Mouse (Mus musculus) T-cell, adult 2 months (primary cell): ENCODE measurements around the gene Ypel2.
A peak's percentile ranks its signal among the peaks of the same experiment; 100 is the strongest.

Experiments
- DNase-seq: peaks from one replicate; pipeline ENCODE4 v3.0.0; 2022; ENCODE audit warnings: low spot score

Ypel2 gene

DNA sequence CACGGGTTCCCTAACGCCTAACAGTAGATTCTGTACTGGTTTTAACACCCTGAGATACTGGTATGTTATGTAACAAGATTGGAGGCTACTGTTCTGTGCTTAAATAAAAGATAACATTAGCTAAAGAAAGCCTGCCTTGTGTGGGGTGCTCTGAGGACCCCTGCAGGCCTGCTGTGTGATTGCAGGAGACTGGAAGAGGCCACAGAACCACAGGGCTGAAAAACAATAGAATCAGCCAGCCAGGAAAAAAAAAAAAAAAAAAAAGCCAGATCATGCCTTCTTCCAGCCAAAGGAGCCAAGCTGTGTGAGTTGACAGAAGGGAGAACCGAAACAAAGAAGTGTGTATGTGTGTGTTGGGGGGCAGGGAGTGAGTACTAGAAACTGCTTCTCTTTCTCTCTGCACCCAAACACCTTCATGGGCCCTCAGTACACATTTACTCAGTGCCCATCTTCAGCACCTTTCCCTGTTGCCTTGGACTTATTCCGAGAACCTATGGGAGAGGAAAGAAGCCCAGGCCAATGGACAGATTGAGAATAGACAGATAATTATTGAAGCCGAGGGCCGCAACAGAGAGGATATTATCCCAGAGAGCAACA lies 2.2 kb upstream of the Ypel2 start:
- DNase-seq = peak; percentile 62

DNA sequence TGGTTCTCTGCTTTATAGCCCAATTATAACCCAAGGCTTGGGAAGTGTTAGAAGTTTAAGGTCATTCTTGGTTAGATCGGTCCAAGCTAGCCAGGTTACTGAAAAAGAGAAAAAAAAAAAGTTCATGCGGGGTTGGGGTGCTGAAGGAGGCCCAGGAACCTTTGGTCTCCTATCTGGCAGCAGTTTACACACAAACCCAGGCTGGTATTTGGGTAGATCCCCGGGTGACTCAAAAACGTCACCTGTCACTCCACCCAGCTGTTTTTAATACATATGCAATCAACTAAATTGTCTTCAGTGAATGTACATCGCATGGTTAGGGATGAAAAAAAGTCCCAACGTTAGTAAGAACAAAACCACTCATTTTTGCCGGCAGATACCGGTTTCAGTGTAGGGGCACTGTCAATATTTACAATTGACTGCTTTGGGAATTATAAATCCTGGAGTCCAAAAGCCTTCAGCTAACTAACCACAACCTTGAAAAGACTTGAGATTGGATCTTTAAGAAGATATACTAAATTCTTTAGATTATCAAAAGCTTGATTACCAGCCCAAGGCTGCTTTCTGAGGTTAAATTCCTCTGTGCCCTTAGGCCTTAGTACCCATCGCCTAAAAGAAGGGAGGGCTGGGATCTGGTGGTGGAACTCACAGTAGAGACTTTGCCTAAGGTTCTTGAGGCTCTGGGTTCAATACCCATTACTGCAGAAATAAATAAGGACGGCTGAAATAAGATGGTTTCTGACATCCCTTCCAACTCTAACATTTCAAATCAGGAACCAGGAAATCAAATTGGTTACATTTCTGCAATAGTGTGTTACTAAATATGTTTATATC lies 1.5 kb upstream of the Ypel2 start:
- no peak for DNase-seq

DNA sequence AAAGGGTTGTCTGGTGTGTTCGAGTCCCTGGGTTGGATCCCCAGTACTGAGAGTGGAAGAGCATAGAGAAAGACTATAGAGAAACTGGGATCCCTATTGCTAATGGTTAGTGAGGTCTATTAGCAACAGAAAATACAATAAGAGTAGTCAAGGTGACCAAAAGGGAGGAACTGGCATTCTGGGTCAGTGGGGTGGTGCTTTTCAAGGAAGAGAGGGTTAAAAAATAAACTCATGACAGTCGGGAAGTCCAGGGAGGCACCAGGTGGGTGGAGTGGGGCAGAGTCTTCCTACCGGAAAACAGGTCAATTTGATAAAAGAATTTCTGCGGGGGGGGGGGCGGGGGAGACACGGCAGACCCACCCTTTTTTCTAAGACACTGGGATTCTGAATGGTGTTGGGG lies 823 bp upstream of the Ypel2 start:
- no peak for DNase-seq

DNA sequence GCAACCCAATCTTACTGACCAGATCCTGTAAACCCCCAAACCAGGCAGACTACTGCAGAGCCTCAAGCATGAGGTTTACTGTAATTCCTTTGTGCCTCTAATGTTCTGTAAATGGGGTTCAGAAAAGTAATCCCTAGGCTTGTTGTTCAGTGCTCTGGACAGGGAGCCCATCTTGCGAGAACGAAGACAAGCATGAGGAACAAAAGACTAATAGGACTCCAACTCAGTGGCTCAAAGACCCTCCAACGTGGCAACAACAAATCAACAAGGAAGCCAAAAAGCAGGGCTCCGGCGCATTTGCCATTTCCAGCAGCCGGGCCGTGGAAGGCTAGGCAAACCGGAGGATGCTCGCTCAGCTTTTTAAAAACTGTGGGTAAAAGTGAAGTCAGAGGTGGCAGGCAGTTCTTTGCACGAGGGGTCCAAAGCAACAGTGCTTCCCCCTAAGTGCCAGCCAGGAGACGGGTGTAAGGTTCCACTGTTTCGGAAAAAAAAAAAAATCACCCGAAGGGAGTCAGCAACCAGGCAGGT lies 982 bp downstream of the Ypel2 start:
- peak; percentile 15 for DNase-seq

DNA sequence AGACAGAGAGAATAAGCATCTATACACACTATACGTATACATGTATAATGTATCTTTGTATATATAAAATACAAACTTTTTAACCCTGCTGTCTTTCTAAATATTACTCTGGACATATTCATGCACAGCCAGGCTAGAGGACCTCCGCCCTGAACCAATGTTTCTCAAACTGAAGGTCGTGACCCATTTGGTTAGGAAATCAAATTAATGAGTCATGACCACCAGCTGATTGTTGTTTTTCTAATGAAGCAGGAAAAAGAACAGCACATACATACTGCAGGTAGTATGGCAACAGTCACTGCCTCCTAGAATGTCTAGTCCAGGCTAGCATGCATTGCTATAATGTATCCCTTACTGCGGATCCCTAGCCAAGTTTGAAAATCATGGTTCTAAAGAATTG lies 2.3 kb downstream of the Ypel2 start:
- no peak for DNase-seq

DNA sequence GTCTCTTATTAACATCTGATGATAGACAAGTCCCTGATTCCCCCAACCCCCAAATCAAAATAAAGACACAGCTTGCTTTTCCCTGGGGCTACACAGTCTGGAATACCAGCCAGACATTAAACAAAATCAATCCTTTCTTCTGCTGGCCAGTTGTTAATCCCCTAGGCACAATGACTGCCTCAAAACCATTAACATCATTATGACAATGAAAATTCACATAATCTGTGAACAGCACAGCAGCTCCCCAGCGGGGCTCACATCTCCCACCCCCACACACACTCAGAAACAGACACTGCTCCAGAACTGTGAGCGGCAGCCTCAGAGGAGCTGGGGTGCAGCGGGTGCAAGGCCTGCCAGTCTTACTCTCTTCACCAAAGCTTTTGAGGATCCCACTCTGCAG lies 3.2 kb downstream of the Ypel2 start:
- DNase-seq = no peak

DNA sequence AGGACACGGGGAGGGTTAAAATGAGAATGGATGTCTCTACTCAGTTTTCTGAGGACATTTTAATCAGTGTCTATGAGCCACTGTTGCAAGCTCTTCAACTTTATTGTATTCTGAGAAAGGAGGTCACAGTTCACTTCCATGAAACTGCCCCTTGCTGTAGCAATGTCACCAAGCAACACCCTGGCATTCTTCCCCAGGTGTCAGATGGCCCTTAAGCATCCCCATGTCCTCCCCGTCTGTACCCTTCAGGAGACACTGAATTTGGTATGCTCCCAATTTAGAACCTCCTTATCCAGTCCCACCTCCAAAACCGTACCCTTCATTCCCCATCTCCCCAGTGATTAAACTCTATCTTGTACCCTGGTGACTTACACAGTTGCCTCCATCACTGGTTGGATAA lies 8.5 kb downstream of the Ypel2 start:
- DNase-seq = no peak

DNA sequence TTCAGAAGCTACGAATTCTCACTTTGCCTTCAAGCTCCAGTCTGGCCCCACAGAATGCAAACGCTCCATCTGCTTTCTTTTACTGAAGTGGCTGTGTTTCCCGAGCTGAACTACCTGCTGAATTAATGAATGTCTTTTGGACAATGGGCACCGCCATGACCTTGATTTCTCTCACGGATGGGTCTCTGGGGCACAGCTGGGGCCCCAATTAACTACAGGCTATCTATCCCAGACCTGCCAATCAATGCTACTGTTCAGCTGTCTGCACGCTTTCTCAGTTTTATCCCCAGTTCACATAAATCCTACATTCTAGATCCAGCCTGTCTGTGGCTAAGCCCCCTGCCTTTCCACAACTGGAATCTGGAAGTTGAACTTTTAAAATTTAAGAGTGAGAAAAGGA lies 10.5 kb downstream of the Ypel2 start:
- DNase-seq = no peak

DNA sequence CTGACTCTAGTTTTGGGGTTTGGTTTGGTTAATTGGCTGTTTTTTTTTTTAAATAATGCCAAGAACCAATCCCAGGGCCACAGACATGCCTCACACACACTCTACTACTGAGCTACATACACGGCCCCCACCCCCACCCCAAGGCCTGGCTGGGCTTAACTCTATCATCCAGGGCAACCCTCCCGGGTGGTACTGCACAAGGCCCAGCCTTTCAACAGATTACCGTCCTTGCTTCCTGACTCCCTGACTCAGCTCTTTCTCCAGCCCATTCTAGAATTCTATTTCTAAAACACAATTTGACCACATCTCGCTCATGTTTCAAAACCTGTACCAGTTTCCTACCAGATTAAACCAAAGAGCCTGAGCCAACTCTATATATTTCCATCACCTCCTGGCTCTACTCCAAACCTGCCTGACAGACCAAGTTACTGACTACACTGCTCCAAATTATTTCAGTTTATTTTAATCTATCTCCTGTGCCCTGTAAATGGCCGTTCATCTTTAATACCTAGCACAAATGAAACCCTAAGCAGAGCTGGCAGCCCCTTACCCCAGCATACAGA lies 12.2 kb downstream of the Ypel2 start:
- no peak for DNase-seq

DNA sequence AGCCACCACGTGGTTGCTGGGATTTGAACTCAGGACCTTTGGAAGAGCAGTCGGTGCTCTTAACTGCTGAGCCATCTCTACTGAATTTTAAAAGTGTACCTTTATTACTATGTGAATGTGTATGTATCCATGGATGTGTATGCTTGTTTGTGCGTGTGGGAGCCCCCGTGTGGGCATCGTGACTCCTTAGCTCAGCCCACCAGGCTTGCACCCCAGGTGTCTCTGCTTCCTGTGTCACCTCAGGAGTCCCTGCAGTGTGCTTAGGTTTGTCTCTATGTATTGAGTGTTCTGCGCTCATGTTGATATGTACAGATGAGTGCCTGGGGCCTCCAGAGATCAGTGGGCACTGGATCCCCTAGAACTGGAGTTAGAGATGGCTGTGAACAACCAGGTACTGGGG lies 13.0 kb downstream of the Ypel2 start:
- DNase-seq = no peak

DNA sequence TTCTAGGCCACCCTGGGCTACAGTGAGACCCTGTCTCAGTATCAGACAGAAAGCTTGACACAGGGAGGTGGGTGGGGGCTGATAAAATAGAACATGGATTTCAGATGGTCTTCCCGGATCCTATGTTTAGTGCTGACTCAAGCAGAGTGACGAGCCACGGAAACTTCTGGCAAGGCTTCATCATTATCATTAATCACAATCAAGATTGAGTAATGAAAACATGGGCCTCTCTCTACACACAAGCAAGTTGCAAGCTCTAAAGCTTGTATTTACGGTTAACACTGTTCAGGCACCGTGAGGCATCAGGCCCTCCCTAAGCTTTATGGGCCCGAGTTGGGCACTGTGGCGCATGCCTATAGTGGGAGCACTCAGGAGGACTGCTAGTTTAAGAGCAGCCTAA lies 13.7 kb downstream of the Ypel2 start:
- no peak for DNase-seq

DNA sequence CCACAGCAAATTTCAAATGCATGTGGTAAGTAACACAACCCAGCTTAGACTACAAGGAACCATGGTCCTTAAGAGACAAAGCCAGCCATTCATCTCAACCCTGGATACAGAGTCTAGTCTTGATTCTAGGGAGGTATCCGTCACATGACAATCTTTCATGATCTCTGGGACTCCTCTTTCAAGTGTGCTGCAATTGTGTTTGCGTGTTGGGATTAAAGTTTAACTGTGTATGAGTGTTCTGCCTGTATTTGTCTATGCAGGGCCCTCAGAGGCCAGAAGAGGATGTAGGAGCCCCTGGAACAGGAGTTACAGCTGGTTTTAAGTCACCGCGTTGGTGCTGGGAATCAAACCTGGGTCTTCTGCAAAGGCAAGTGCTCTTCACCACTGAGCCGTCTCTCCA lies 16.3 kb downstream of the Ypel2 start:
- no peak for DNase-seq

DNA sequence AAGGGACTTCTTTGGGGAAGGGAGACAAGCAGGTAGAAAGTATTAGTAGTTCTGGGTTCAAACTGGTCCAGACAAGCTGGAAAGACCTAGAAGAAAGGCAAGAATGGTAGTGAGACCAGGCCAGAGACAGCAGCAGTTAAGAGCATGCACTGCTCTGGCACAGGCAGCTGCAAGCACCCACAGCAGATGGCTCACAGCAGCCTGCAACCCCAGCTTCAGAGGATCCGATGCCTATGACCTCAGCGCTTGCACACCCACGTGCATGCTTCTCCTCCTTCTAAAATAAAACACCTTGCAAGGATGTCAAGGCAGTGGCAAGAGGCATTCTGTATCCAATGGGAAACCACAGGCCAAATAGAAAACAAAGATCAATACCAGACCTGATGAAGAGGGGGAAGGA lies 19.1 kb downstream of the Ypel2 start:
- DNase-seq = no peak

DNA sequence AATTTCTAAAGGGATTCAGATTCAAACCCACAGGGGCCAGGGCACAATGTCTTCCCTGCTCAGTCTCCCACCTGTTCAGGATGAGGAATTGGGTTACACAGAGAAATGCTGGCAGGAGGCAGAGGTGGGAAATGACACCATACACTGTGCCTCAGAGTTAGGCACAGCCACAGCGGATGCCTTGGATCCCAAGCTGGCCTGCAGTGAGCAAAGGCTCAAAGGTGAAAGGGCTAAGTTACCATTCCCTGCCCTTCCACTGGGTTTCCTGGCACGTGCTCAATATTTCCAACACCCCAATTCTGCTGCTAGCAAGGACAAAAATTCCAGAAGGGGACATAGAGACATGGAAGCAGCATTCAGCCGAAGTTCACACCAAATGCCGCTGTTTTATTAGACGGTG lies 20.3 kb downstream of the Ypel2 start:
- no peak for DNase-seq

DNA sequence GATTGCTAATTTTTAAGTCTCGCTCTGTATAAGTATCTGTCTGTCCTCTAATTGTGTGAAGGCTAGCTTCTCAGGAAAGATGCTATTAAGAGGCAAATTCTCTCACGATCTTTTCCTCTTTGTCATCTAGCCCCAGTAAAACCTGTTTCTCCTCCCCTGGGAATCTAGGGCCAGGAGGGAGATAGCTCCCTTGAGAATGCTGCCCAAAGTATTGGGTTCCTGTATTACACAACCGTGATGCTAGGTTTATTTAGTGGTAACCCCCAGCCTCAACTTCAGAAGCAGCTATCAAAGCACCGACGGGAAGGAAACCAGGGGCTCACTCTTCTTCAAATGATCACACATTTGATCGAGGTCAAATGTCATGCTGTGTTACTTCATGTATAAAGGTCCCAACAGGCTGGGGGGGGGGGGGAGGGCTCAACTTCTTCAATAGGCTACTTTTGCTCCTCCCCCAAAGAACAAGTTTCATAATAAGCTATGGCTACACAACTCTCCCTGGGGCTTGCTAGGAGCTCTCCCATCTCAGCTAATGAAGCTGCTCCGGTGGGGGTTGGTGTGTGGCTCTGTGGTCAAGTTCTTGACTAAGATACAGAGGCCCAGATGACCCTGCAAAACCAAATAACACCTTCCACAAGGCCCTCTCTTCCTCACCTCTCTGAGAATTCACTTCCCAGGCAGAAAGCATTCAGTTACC lies 22.3 kb downstream of the Ypel2 start:
- no peak for DNase-seq

DNA sequence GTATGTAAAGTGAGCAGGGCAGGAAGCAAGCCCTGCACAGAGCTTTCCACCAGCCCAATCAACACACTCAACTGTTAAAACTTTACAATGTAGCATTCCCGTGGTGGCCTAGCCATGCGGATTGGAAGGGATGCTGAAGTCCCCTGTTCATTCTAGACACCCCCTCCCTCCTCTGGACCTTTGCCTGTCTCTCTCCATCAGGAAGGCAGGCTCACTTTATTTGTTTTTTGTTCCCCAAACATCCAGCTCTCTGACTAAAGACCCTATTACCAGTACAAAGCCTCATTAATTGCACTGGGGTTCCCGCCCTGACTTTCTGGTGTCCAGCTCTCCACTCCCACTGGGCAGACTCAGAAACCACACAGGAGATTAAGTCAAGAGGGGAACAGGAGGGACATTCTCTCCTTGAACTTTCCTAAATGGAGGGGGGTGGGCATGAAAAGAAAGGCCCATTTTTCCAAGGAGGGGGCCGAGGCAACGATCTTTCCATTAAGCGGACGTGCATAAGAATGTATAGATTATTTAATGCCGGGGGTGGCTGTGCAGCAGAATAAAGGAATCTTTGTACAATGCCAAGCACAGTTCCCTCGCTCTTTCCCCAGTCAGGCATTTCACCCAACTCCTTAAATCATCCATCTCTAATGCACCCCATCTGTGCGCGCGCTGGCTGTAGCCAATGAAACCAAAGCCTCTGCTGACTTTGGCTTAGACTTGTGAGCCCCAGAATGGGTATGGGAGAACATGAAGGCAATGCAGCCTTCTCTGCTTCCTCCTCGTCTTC lies 24.3 kb downstream of the Ypel2 start:
- no peak for DNase-seq

DNA sequence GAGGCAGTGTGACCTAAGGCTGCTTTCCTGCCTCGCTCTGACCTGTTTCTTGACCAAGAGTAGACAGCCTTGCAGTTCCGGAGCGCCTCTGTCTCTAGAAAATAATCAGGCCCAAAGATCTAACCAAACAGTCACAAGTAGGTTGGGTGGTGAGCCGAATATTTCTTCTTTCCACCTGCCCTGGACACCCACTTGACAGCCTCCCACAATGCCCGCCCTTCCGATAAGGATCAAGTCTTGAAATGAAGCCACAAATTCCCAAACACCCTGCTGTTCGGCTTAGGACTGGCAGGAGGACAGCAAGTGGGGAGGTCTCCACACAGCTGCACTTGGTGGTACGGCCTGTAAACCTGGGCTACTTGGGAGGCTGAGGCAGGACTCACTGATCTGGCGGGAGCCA lies 26.0 kb downstream of the Ypel2 start:
- DNase-seq = no peak

DNA sequence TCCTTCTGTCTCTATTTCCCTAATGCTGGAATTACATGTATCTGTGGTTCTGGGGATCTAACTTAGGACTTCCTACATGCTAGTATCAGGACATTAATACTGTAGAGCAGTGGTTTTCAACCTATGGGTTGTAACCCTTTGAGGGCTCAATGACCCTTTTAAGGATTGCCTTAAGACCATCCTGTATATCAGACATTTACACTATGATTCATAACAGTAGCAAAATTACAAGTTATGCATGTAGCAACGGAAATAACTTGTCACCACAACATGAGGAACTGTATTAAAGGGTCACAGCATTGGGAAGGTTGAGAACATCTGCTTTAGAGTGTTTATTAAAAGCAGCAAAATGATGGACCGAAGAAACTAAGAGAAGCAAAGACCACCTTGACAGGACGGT lies 26.8 kb downstream of the Ypel2 start:
- no peak for DNase-seq

DNA sequence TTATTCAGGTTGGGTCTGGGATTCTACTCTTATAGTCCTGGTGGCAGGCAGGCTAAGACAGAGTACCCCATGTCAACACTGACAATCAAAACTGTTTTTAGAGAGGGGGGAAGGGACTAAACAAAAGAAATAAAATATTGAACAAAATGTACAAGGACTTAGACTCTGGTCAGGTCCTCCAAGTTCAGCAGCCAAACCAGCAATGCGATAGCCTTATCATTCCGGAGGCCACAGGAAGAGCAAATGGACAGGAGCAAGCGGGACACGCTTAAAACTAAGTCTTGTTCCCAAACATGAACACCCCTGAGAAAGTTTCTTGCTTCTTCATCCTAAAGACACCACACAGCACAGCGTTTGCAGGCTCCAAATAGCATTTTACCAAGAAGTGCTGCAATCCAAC lies 28.4 kb downstream of the Ypel2 start:
- DNase-seq = no peak

DNA sequence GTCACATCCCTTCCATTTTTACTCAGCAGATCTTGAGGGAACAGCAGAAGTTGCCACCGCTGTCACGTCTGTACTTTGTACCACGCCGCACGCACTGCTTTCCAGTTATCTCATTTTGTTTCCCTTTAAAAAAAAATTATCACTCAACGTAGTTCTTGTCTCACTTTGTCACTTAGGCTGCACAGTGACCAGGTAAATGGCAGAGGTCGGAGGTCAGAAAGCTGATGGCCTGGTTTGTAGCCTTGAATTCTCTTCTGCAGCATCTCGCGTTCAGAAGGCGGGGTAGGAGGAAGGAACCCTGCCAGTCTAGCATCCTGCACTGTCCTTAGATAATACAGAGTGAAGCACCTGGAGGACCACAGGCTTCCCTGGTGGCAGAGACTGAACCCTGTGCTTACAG lies 29.8 kb downstream of the Ypel2 start:
- DNase-seq = no peak

DNA sequence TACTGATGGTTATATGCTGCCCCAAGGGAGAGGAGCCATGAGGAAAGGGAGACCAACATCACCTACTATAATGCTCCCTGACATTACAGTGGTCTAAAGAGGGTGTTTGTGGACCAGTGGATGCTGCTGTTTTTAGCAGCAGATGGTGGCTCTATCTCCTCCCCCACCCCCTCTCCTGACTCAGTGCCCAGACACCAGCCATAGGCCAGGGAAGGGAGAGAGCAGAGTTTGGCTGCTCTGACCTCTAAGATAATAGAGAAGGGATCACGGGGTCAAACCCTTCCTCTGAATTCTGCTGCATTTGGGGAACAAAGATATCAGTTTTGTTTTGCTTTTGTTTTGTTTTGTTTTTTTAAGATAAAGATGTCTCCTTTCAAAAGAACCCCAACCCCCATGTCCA lies 30.5 kb downstream of the Ypel2 start:
- no peak for DNase-seq

DNA sequence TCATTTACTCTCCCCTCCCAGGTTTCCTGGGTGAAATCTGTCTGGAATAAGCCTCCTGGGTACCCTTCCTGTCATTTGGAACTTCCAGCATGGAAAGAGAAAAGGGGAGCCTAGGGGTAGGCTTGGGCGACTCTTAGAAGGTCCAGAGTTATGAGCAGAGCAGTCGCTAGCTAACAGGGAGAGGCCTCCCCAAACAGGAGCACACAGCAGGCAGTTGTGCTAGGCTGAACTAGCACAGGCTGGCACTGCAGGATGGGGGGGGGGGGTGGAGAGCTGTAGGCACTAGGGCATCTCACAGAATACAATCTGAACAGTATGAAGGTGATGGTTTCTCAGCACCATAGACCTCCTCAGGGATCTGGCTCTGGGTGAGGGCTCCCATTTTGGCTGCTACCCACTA lies 31.1 kb downstream of the Ypel2 start:
- DNase-seq = no peak
